Mouse (Mus musculus): ENCODE results near the gene Ly75. TPM values are rescaled to one million over a fixed set of nuclear protein-coding genes. Genes with fewer than 3 reads are reported as not detected.

Gene Ly75
- polyA plus RNA-seq, 1 experiment from 2014 or later = 4.9 TPM

DNA sequence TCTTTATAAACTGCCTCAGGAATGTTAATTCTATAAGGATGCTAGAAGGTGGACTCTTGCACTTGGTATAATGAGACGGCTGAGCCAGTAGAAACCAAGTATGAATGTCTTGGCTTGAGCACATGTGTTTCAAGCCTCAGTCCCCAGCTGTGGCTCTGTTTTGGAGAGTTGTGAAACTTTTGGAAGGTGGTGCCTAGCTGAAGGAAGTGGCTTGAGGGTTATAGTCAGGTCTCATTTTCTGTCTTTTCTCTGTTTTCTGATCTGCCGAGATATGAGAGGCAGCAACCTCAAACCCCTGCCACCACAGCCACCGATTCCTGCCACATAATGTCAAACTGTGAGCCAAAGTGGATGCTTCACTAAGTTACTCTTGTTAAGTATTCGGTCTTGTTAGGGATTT is 104.5 kb downstream of the Ly75 start:
- H3K27me3 ChIP-seq = no peaks in the 10 kb centered on the region
- no peaks in the 10 kb centered on the region for H3K9me3 ChIP-seq
- H3K27ac ChIP-seq = no peak overlapping the region
- no peak overlapping the region for H3K4me2 ChIP-seq
- H3K4me1 ChIP-seq (replicated peaks) = peaks cover 16% of the 10 kb centered on the region
- WGBS = 87% methylated on average over 4 of the region's 4 CpGs
- ATAC-seq (ENCODE audit: insufficient number of reproducible peaks, insufficient read depth, low FRiP score, low TSS enrichment, low read depth) = no peak
- H3K9ac ChIP-seq (replicated peaks) = no peak overlapping the region
- H3K36me3 ChIP-seq = peaks cover 5% of the 10 kb centered on the region; the same call in 1 of the 2 replicates
- H3K4me3 ChIP-seq (replicated peaks) = no peak overlapping the region

DNA sequence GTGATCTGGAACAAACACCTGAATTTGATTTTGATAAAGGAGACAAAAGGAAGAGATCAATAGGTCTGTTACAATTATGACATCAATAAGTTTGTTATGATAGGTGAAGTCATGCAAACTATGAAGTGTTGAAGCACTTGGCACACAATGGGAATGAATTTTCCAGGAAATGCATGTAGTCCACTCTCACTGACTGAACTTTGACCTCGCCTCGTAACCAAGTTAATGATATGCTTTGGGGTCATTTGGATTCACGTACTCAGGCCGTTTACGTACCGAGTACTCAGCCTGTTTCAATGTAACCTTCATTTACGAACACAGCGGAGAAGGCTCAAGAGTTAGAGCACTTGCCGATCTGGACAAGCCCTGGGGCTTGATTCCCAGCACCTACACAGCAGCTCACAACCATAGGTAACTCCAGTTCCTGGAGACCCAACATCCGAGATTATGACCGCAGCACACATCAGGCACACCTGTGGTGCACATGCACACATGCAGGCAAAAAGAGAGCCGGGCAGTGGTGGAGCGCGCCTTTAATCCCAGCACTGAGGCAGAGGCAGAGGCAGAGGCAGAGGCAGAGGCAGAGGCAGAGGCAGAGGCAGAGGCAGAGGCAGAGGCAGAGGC is 113.1 kb downstream of the Ly75 start:
- peaks cover 15% of the 10 kb centered on the region for H3K4me1 ChIP-seq (replicated peaks)
- H3K9ac ChIP-seq (replicated peaks) = no peak overlapping the region
- H3K9me3 ChIP-seq = no peaks in the 10 kb centered on the region
- ATAC-seq (ENCODE audit: insufficient number of reproducible peaks, insufficient read depth, low FRiP score, low TSS enrichment, low read depth) = no peak
- 90% methylated on average over 14 of the region's 14 CpGs for WGBS
- H3K4me3 ChIP-seq (replicated peaks) = no peak overlapping the region
- H3K4me2 ChIP-seq = no peak overlapping the region
- H3K27ac ChIP-seq = no peak overlapping the region
- H3K27me3 ChIP-seq = no peaks in the 10 kb centered on the region
- peaks cover 15% of the 10 kb centered on the region; the same call in 1 of the 2 replicates for H3K36me3 ChIP-seq

DNA sequence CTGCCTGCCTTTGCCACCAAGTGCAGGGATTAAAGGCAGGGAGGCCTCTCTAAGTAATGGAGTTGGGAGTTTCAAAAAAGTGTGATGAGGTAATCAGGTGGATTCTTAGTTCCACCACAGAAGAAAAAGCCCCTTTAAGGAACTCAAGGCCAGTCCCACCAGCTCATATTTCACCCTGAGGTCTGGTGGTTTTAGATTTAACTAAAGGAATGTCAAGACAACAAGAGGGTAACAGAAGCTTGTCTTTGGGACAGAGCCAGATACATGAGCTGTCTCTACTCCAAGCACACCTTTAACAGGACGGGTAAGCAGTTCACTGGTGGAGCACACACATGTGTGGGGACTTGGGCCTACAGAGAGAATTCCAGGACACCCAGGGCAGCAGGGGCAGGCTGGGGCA is 115.5 kb downstream of the Ly75 start:
- Histone ChIP-seq H3K36me3 (peaks cover 10% of the 10 kb centered on the region; the same call in 1 of the 2 replicates), H3K4me1 (replicated peaks) (peaks cover 15% of the 10 kb centered on the region), H3K4me2 (no peak overlapping the region), H3K27me3 (no peaks in the 10 kb centered on the region), H3K9me3 (no peaks in the 10 kb centered on the region), H3K27ac (peak overlapping the region; percentile 75; the same call in 1 of the 2 replicates), H3K4me3 (replicated peaks) (no peak overlapping the region), H3K9ac (replicated peaks) (no peak overlapping the region)
- WGBS = 21% methylated on average over 1 of the region's 1 CpGs
- peak; percentile 59; the same call in 1 of the 2 replicates for ATAC-seq (ENCODE audit: insufficient number of reproducible peaks, insufficient read depth, low FRiP score, low TSS enrichment, low read depth)

DNA sequence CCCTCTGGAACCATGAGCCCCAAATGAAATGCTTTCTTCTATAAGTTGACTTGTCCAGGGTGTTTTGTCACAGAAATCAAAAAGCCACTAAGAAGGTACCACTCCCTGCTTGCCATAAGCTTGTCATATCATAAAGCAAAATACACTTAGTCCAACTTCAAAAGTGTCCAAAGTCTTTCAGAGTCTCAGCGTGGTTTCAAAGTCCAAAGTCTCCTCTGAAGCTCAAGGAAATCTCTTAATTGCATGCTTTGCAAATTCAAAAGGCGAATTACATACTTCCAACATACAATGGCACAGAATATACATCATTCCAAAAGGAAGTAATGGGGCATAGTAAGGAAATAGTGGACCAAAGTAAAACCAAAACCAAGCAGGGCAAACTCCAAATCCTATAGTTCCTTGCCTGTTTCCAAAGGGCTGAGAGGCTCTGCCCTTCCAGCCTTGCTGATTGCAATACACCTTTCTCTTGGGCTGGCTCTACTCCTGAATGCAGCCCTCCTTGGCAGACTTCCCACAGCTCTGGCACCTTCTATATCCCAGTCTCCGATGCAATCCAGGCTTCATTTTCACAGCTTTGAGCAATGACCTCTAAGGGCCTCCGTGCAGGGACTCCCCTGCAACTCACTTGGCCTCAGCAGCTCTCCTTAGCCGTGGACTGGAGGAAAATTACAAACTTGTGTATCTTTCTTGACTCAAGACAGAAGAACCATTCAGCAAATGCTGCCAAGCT is 122.3 kb downstream of the Ly75 start:
- no peak overlapping the region for H3K9ac ChIP-seq (replicated peaks)
- ATAC-seq (ENCODE audit: insufficient number of reproducible peaks, insufficient read depth, low FRiP score, low TSS enrichment, low read depth) = no peak
- WGBS = 87% methylated on average over 5 of the region's 5 CpGs
- H3K27ac ChIP-seq = no peak overlapping the region
- H3K4me1 ChIP-seq (replicated peaks) = no peaks in the 10 kb centered on the region
- no peaks in the 10 kb centered on the region for H3K9me3 ChIP-seq
- no peak overlapping the region for H3K4me2 ChIP-seq
- H3K4me3 ChIP-seq (replicated peaks) = no peak overlapping the region
- peaks cover 11% of the 10 kb centered on the region for H3K36me3 ChIP-seq
- no peaks in the 10 kb centered on the region for H3K27me3 ChIP-seq

GRCm38 (mm10) chr2:60259186-60259585 is 123.9 kb downstream of the Ly75 start:
- no peak for ATAC-seq (ENCODE audit: insufficient number of reproducible peaks, insufficient read depth, low FRiP score, low TSS enrichment, low read depth)
- H3K4me2 ChIP-seq = no peak overlapping the region
- no peaks in the 10 kb centered on the region for H3K4me1 ChIP-seq (replicated peaks)
- no peak overlapping the region for H3K9ac ChIP-seq (replicated peaks)
- H3K36me3 ChIP-seq = peaks cover 20% of the 10 kb centered on the region
- no peaks in the 10 kb centered on the region for H3K27me3 ChIP-seq
- no peaks in the 10 kb centered on the region; the same call in 1 of the 2 replicates for H3K9me3 ChIP-seq
- H3K4me3 ChIP-seq (replicated peaks) = no peak overlapping the region
- WGBS = 97% methylated on average over 5 of the region's 5 CpGs
- no peak overlapping the region for H3K27ac ChIP-seq

- Histone ChIP-seq H3K4me3 (replicated peaks) (no peak overlapping the region), H3K27ac (no peak overlapping the region), H3K4me2 (no peak overlapping the region), H3K9ac (replicated peaks) (no peak overlapping the region), H3K4me1 (replicated peaks) (no peaks in the 10 kb centered on the region), H3K27me3 (no peaks in the 10 kb centered on the region), H3K9me3 (no peaks in the 10 kb centered on the region; the same call in 1 of the 2 replicates), H3K36me3 (peaks cover 30% of the 10 kb centered on the region)
- WGBS = 92% methylated on average over 2 of the region's 2 CpGs
- no peak for ATAC-seq (ENCODE audit: insufficient number of reproducible peaks, insufficient read depth, low FRiP score, low TSS enrichment, low read depth)
Measured at GRCm38 (mm10) chr2:60256751-60257150, 126.4 kb downstream of the Ly75 start.

- Histone ChIP-seq H3K4me1 (replicated peaks) (no peaks in the 10 kb centered on the region), H3K9ac (replicated peaks) (no peak overlapping the region)
Measured at GRCm38 (mm10) chr2:60253506-60253905, 129.6 kb downstream of the Ly75 start.

DNA sequence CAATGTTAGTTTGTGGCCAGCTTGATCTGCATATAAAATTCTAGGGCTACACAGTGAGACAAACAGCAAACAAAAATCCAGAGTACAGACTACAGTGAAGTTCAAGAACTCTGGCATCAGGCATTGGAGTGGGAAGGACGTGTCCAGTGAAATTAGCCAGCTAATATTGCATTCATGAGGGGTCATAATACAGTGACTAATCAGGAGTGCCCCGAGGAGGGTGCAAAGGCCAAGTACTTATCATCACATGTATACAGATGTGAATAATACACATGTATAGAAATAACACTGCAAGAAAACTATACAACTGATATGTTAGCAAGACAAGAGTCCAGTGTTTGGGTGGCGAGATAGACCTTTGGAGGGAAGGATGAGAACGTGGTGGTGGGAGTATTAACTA is 130.3 kb downstream of the Ly75 start:
- Histone ChIP-seq H3K4me1 (replicated peaks) (no peaks in the 10 kb centered on the region), H3K4me3 (replicated peaks) (no peak overlapping the region), H3K27ac (no peak overlapping the region), H3K36me3 (peaks cover 49% of the 10 kb centered on the region), H3K9ac (replicated peaks) (no peak overlapping the region), H3K4me2 (no peak overlapping the region), H3K27me3 (no peaks in the 10 kb centered on the region), H3K9me3 (no peaks in the 10 kb centered on the region; the same call in 1 of the 2 replicates)
- no peak for ATAC-seq (ENCODE audit: insufficient number of reproducible peaks, insufficient read depth, low FRiP score, low TSS enrichment, low read depth)
- WGBS = 93% methylated on average over 4 of the region's 4 CpGs

More at GRCm38 (mm10) chr2:60253506-60253905, 129.6 kb downstream of the Ly75 start:
- no peaks in the 10 kb centered on the region; the same call in 1 of the 2 replicates for H3K9me3 ChIP-seq
- no peak for ATAC-seq (ENCODE audit: insufficient number of reproducible peaks, insufficient read depth, low FRiP score, low TSS enrichment, low read depth)
- H3K27me3 ChIP-seq = no peaks in the 10 kb centered on the region
- no peak overlapping the region for H3K4me2 ChIP-seq
- peaks cover 52% of the 10 kb centered on the region for H3K36me3 ChIP-seq
- no peak overlapping the region for H3K4me3 ChIP-seq (replicated peaks)
- no peak overlapping the region for H3K27ac ChIP-seq

Other genes with a start within 250 kb of the Ly75 start
- gene Baz2b, start 173.5 kb downstream of the Ly75 start, polyA plus RNA-seq (2016; fragmentation: Nextera tagmentation; extraction: Ambion mirVana) = 67.0 and 70.8 TPM in 2 replicates
- 93.3 and 104 TPM in 2 replicates for gene March7, start 173.4 kb downstream of the Ly75 start, polyA plus RNA-seq (2016; fragmentation: Nextera tagmentation; extraction: Ambion mirVana)
- 34.1 and 37.9 TPM in 2 replicates for gene Cd302, start 98.8 kb downstream of the Ly75 start, polyA plus RNA-seq (2016; fragmentation: Nextera tagmentation; extraction: Ambion mirVana)
- gene Pla2r1, start 170.0 kb upstream of the Ly75 start, polyA plus RNA-seq (2016; fragmentation: Nextera tagmentation; extraction: Ambion mirVana) = 1.2 and 1.9 TPM in 2 replicates